Mouse (Mus musculus) lung, adult 2 months (tissue): ENCODE results near the gene Cdca5.

Source experiments
- CTCF ChIP-seq: fragments of 200-500 bp; IDR thresholded peaks from 2 replicates; pipeline ENCODE4 v1.5.1; 2011; ENCODE audit warnings: mild to moderate bottlenecking, low read length, control low read depth; ENCODE audit not compliant: insufficient read depth
- POLR2A ChIP-seq: fragments of 200-500 bp; IDR thresholded peaks from 2 replicates; pipeline ENCODE4 v1.6.1; 2011; ENCODE audit warnings: low read depth, mild to moderate bottlenecking, control low read depth, low read length, borderline replicate concordance; ENCODE audit errors: extremely low read depth

GRCm38 (mm10) chr19:6058513-6058912, 26.3 kb upstream of the Cdca5 start:
- TF ChIP-seq POLR2A (no peak), CTCF (no peak)
